Mouse (Mus musculus): ENCODE measurements around the gene Klk11. TPM values are rescaled to one million over a fixed set of nuclear protein-coding genes. Genes with fewer than 3 reads are reported as not detected.

The Klk11 gene
- total and polyA plus RNA-seq, 3 experiments = not detected

GRCm38 (mm10) chr7:43824199-43824598 lies 49.8 kb downstream of the Klk11 start, which contains the start of gene Klk6:
Gene Klk6 (plus strand): TSS chr7:43824499.
- no peak for DNase-seq (ENCODE audit: low read depth, low spot score)
- no peak within 1 kb of the TSS for H3K9ac ChIP-seq (ENCODE audit: control insufficient read depth, low read depth, low read length, poor library complexity, severe bottlenecking)
- no peak within 1 kb of the TSS for H3K4me3 ChIP-seq (ENCODE audit: control insufficient read depth in 1 of 2, insufficient read depth in 1 of 2, low read depth in 2 of 2, low read length in 2 of 2)
- H3K9me3 ChIP-seq (replicated peaks; ENCODE audit: insufficient read depth, low read length) = no peaks in the 10 kb centered on the region
- H3K79me2 ChIP-seq (ENCODE audit: control insufficient read depth, insufficient read depth, low read length, poor library complexity) = no peaks in the 10 kb centered on the region
- H3K4me1 ChIP-seq (ENCODE audit: control insufficient read depth in 1 of 2, insufficient read depth in 2 of 2, low read length in 2 of 2) = no peaks in the 10 kb centered on the region
- TF ChIP-seq NRF1 (IDR thresholded peaks at IDR 0.05; ENCODE audit: insufficient read depth, low read depth, low read length, poor library complexity, severe bottlenecking) = no peak
- no peak for TF ChIP-seq SIN3A (IDR thresholded peaks at IDR 0.05; ENCODE audit: low read length)
- TF ChIP-seq POLR2AphosphoS5 (IDR thresholded peaks at IDR 0.05; ENCODE audit: borderline replicate concordance, low read depth, low read length) = no peak
- TF ChIP-seq MEF2A (IDR thresholded peaks at IDR 0.05; ENCODE audit: extremely low read depth, insufficient replicate concordance, low read depth, low read length, poor library complexity, severe bottlenecking) = no peak
- no peak for TF ChIP-seq BHLHE40 (IDR thresholded peaks at IDR 0.05; ENCODE audit: borderline replicate concordance, low read depth, low read length)
- no peak for TF ChIP-seq MAFK (IDR thresholded peaks at IDR 0.05; ENCODE audit: borderline replicate concordance, low read depth, low read length)
- TF ChIP-seq ZMIZ1 (IDR thresholded peaks at IDR 0.05; ENCODE audit: low read depth, low read length) = no peak
- H3K27ac ChIP-seq (ENCODE audit: control insufficient read depth, low read depth, low read length) = no peak within 1 kb of the TSS
- no peaks in the 10 kb centered on the region for H3K27me3 ChIP-seq (ENCODE audit: control insufficient read depth in 1 of 2, insufficient read depth in 2 of 2, low read length in 2 of 2)
- H3K36me3 ChIP-seq (ENCODE audit: control insufficient read depth in 1 of 2, insufficient read depth in 2 of 2, low read length in 2 of 2) = no peaks in the 10 kb centered on the region

GRCm38 (mm10) chr7:43826056-43826455 lies 51.7 kb downstream of the Klk11 start:
- no peak overlapping the region for H3K9ac ChIP-seq (ENCODE audit: control insufficient read depth, low read depth, low read length, poor library complexity, severe bottlenecking)
- no peaks in the 10 kb centered on the region for H3K27me3 ChIP-seq (ENCODE audit: control insufficient read depth in 1 of 2, insufficient read depth in 2 of 2, low read length in 2 of 2)
- no peaks in the 10 kb centered on the region for H3K4me1 ChIP-seq (ENCODE audit: control insufficient read depth in 1 of 2, insufficient read depth in 2 of 2, low read length in 2 of 2)
- no peak for DNase-seq (ENCODE audit: low read depth, low spot score)
- no peaks in the 10 kb centered on the region for H3K9me3 ChIP-seq (replicated peaks; ENCODE audit: insufficient read depth, low read length)
- TF ChIP-seq NELFE (IDR thresholded peaks at IDR 0.05; ENCODE audit: low read depth, low read length) (no peak), ZMIZ1 (IDR thresholded peaks at IDR 0.05; ENCODE audit: low read depth, low read length) (no peak), USF1 (IDR thresholded peaks at IDR 0.05; ENCODE audit: low read depth, low read length) (no peak), ZNF384 (IDR thresholded peaks at IDR 0.05; ENCODE audit: low read depth, low read length) (no peak), TCF12 (IDR thresholded peaks at IDR 0.05; ENCODE audit: low read depth, low read length) (no peak), RCOR1 (IDR thresholded peaks at IDR 0.05; ENCODE audit: low read depth, low read length) (no peak), MXI1 (IDR thresholded peaks at IDR 0.05; ENCODE audit: low read depth, low read length) (no peak), MAFK (IDR thresholded peaks at IDR 0.05; ENCODE audit: borderline replicate concordance, low read depth, low read length) (no peak), SMC3 (IDR thresholded peaks at IDR 0.05; ENCODE audit: low read depth, low read length) (no peak), CHD2 (IDR thresholded peaks at IDR 0.05; ENCODE audit: low read length) (no peak)
- H3K79me2 ChIP-seq (ENCODE audit: control insufficient read depth, insufficient read depth, low read length, poor library complexity) = no peaks in the 10 kb centered on the region
- no peak overlapping the region for H3K4me3 ChIP-seq (ENCODE audit: control insufficient read depth in 1 of 2, insufficient read depth in 1 of 2, low read depth in 2 of 2, low read length in 2 of 2)
- no peaks in the 10 kb centered on the region for H3K36me3 ChIP-seq (ENCODE audit: control insufficient read depth in 1 of 2, insufficient read depth in 2 of 2, low read length in 2 of 2)
- no peak overlapping the region for H3K27ac ChIP-seq (ENCODE audit: control insufficient read depth, low read depth, low read length)
